Mouse (Mus musculus) layer of hippocampus, adult 11-12 months (tissue): ENCODE data around the gene Ddx41.
A peak's percentile ranks its signal among the peaks of the same experiment; 100 is the strongest.

ENCODE experiments used
- DNase-seq: peaks from one replicate; pipeline ENCODE4 v3.0.0; 2022; ENCODE audit warnings: low spot score

The Ddx41 gene

DNA sequence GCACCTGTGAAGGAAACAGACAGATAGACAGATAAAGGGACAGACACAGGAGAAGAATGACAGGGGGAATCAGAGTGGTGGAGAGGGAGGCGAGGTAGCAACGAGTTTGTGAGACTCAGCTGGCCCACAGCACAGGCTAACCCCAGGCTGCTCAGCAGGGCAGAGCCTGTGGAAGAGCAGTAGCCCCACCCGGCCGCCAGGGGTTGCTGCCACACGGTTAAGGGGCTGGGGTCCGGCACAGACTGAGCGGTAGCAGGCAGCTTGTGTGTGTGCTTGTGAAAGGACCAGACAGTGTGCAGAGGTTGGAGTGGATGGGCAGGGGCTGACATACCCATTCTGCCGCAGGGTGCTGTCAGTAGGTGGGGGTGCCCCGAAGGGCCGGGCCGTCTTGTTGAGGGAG, 28.6 kb downstream of the Ddx41 start:
- DNase-seq: no peak

- DNase-seq: no peak
Measured at GRCm38 (mm10) chr13:55506697-55507096, 29.8 kb downstream of the Ddx41 start.

- DNase-seq: no peak
Measured at GRCm38 (mm10) chr13:55505810-55506209, 30.6 kb downstream of the Ddx41 start.

- DNase-seq: no peak
Measured at GRCm38 (mm10) chr13:55504390-55504789, 32.1 kb downstream of the Ddx41 start.

DNA sequence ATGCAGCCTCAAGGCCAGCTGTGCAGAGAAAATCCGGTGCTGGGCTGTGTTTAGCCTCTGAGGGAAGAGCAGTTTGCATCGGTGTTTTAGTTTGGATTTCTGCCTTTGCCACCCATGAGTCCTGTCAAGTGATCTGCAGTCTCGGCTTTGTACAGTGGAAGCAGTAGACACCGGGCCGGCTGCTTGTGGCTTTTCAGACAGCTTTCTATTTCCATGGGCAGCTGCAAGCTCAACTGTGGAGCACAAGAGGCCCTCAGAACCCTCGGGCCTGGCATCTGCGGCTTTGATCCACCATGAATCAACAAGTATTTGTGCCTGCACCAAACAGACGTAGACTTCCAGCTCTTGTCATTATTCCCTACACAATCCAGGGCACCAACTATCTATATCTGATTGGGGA, 34.1 kb downstream of the Ddx41 start:
- no peak for DNase-seq

DNA sequence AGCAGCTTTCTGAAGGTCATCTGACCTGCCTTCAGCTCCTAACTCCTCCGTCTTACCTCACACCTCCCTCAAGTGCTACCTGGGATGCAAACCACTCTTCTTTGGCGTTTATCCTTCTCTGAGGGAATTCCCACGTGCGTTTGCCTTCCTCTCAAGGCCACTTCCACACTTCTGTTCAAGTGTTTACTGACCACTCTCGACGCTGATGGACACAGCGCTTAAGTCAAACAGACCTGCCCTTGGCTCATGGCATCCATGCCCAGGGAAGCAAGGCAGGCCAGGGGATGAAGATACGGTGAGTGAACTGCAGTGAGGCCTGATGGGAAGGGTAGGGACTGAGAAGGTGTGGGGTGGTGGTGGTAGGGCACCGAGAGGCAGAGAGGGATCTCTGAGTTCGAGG, 35.9 kb downstream of the Ddx41 start:
- DNase-seq: no peak

- no peak for DNase-seq
Measured at GRCm38 (mm10) chr13:55498906-55499305, 37.6 kb downstream of the Ddx41 start.

GRCm38 (mm10) chr13:55496661-55497060, 39.8 kb downstream of the Ddx41 start:
- no peak for DNase-seq

DNA sequence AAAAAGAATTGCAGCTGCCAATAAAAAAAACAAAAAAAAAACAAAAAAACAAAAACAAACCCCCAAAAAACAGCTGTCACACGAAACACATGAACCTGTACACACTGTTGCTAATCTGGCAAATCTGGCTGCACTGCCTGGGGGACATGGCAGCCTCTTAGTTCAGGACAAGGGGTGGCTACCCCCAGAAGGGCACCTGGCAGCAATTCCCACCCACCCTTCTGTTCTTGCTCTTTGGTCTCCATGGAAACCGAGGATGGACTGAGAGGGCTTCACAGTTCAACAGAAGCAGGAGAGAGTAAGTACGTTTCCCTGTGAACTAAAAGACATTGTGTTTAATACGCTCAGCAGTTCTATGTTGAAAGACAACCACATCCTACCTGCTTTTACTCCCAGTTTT, 40.8 kb downstream of the Ddx41 start:
- DNase-seq: no peak

DNA sequence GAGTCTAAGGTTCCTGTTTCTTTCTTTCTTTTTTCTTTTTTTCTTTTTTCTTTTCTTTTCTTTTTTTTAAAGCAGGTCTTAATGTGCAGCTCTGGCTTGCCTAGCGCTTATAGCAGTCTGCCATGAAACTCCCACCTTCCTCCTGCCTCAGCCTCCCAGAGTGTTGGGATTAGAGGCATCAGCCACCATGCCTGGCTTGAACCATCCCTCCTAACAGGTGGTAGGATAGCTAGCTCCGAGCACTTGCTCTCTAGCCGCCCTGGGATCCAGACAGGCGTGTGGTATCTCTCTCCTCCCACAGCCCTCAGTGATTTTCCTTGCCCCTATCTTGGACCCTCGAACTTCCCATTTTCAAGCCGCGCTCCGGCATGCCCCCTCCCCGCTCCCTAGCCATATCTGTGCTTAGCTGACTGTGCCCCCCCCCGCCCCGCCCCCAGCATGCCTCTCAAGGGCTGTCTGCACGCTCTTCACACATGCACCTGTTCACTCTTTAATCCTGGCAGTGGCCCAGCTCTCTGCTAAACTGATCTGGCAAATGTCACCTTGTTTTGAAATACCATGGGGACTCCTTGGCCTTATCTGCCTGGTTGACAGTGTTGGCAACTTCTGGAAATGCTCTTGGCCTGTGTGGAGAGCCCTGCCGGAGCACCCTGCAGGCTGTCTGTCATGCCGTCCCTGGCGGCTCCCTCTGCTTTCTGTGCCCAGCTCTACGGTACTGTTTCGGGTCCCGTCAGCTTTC, 41.4 kb downstream of the Ddx41 start:
- peak; percentile 51 for DNase-seq

GRCm38 (mm10) chr13:55494257-55494656, 42.2 kb downstream of the Ddx41 start:
- DNase-seq: no peak

DNA sequence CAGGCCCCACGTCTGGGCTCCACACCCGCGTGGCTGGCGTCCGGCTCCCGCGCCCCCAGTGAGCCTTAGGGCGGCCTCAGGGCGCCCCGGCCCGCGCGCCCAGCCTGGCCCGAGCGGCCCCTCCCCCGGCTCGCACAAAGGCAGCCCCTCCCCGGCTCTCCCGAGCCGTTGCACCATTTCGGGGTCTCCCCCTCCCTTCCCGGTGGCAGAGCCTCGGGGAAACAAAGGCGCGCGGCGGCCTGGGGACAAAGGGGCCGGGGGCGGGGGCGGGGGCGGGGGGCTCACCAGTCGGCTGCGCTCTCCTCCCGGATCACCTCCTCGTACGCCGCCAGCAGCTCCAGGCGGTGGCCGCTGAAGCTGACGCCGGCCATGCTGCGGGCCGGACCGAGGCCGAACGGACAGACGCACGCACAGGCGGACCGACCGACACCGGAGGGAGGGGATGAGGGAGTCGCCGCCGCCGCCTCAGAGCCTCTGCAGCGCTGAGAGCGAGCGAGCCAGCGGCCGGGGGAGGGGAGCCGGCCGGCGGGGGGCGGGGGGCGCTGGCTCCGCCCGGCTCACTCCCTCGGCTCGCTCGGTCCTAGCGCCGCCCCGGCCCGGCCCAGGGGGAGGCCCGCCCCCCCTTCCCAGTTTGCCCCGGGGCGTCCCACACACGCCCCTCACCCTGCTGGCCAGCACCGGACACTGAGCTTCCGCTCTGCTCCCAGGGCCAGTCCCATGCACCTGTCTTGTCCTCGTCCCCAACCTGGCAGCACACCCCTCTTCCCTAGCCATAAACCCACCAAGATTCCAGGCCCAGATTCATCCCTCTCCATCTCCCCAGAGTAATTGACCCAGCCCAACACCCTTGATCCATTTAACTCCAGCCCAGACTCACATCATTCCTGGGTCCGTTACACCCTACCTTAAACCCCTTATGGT, 48.6 kb downstream of the Ddx41 start, which contains the start of gene Dbn1:
Gene Dbn1 (minus strand): TSS at position 534 of the 921 bp plus-strand sequence.
- no peak for DNase-seq

DNA sequence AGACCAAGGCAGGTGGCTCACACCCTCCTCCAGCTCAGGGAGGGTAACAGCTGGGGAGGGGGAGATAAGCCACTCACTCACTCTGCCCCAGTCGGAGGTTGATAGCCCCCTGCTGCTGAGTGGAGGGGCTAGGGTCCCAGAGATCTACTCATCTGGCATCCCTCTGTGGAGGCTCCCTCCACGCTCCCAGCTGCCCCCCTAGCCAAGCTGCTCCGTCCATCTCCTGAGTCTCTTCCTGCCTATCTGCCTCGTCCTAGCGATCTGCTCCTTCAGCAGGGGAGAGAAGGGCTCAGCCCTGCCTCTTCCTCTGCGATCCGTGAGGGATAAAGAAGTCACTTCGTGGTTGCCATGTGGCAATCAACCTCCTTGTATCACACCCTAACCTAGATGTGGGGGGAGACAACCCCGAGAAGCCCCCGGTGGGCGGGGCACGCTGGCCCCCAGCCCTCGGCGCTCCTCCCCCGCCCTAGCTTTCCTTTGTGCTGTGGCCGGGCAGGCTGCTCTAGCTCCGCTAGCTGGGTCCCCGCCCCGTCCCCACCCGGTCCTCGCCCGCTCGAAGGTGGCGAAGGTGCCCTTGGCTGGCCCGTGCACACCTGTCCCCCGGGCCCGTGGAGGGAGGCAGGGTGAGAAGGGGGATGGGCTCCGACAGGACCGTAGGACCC, 49.4 kb downstream of the Ddx41 start:
- DNase-seq: no peak

- no peak for DNase-seq
Measured at GRCm38 (mm10) chr13:55486029-55486794, 50.2 kb downstream of the Ddx41 start.

GRCm38 (mm10) chr13:55484520-55485088, 51.9 kb downstream of the Ddx41 start:
- DNase-seq: no peak

DNA sequence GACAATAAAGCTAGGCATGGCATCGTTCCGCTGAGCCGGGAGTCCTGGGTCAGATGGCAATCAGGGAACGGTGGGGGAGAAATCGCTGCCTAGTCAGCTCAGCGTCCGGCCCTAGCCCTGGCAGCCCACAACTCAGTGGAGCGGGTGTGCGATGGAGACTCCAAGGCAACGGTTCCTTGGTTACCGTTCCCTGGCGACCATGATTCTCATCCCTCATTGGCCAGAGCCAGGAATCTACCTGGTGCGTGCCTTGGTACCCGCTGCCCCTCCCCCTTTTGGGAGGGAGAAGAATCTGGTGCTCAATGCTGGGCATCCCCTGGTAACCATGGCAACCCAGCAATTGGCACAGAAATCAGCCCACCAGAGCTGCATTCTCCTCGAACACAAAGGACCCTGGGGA, 52.9 kb downstream of the Ddx41 start:
- DNase-seq: peak; percentile 91

DNA sequence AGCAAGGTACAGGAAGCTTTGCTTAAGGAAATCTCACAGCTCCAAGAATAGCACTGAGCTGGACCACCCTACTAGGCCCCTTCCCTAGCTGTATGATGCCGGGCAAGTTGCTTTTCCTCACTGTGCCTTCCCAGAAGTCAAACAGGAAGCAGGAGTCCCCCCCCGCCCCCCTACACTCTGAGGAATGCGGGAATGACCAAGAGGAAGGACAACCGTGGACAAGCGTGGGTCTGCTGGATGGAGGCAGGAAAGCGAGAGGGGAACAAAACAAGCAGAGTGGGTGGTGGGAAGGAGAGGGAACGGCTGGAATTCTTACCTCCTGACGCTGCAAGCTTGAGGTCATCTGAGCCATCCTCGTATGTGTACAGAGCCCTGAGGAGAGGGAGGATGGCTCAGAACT, 53.4 kb downstream of the Ddx41 start:
- no peak for DNase-seq

DNA sequence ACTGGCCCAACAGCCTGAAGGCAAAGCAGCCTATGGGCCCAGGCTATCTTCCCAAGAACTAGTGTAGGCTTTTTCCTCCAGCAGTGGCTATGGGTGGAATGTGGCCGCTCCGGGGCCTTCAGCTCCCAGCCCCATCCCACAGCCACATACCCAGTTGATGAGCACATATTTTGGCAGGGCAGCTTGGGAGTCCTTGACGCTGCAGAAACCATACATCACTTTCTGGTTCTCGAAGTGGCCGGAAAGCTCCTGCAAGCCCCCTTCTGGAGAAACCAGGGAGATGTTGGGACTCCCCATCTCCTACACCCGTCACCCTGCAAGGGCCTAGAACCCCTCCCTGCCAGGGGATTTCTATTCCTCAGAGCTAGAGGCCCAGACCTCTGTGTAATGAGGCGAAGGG, 53.9 kb downstream of the Ddx41 start:
- DNase-seq: no peak
